Mouse (Mus musculus) heart, postnatal 0 days (tissue): Measurements from ENCODE around the gene Yes1. TPM values are rescaled to one million over a fixed set of nuclear protein-coding genes. Genes with fewer than 3 reads are reported as not detected.
"Not testable (repeated sequence)": the region's sequence is repeated elsewhere in the genome, so short reads cannot be mapped to it uniquely, and the experiment has no call there.

Source experiments
- ATAC-seq: fragments of 200-750 bp; cut with Nextera tagmentation; 2 replicates; pipeline ENCODE4 v1.8.0; 2017; ENCODE audit warnings: low read depth, moderate number of reproducible peaks, moderate library complexity; ENCODE audit not compliant: insufficient read depth
- DNase-seq: peaks from one replicate; pipeline ENCODE4 v3.0.0-alpha.2; 2016; ENCODE audit warnings: low spot score
- H3K27ac ChIP-seq: fragments of 300-500 bp; sonication (generic); 2 replicates; pipeline ENCODE4 v1.5.1; 2014; ENCODE audit warnings: low read depth, mild to moderate bottlenecking
- H3K27me3 ChIP-seq: fragments of 300-500 bp; sonication (generic); 2 replicates; pipeline ENCODE4 v1.6.1; 2014; ENCODE audit warnings: low read length, mixed read lengths; ENCODE audit not compliant: control insufficient read depth, insufficient read depth
- H3K36me3 ChIP-seq: fragments of 300-500 bp; sonication (generic); replicated peaks from 2 replicates; pipeline ENCODE4 v1.6.1; 2014; ENCODE audit warnings: low read length, mixed read lengths; ENCODE audit not compliant: control insufficient read depth, insufficient read depth
- H3K4me1 ChIP-seq: fragments of 300-500 bp; sonication (generic); 2 replicates; pipeline ENCODE4 v1.6.1; 2014; ENCODE audit warnings: antibody characterized with exemption; ENCODE audit not compliant: control insufficient read depth, insufficient read depth
- H3K4me2 ChIP-seq: fragments of 300-500 bp; sonication (generic); 2 replicates; pipeline ENCODE4 v1.6.1; 2014; ENCODE audit warnings: low read depth, mild to moderate bottlenecking, low read length, moderate library complexity
- H3K4me3 ChIP-seq: fragments of 300-500 bp; sonication (generic); 2 replicates; pipeline ENCODE4 v1.5.1; 2014; ENCODE audit warnings: low read depth, low read length
- H3K9ac ChIP-seq: fragments of 300-500 bp; sonication (generic); replicated peaks from 2 replicates; pipeline ENCODE4 v1.6.1; 2014; ENCODE audit warnings: low read depth, low read length, mixed read lengths
- H3K9me3 ChIP-seq: fragments of 300-500 bp; sonication (generic); replicated peaks from 2 replicates; pipeline ENCODE4 v1.6.1; 2016; ENCODE audit warnings: low read length; ENCODE audit not compliant: control insufficient read depth
- CTCF ChIP-seq: IDR thresholded peaks from 2 replicates; pipeline ENCODE4 v1.5.1; 2016; ENCODE audit warnings: antibody characterized with exemption, control low read depth, low read depth
- EP300 ChIP-seq: IDR thresholded peaks from 2 replicates; pipeline ENCODE4 v1.6.1; 2016; ENCODE audit warnings: antibody characterized with exemption, low read depth
- WGBS: fragments of 180-500 bp; shearing (Covaris S2); extraction: QIAGEN DNeasy Blood & Tissue Kit; methylation state at CpG from one replicate; pipeline ENCODE4 v1.1.7; 2014; 5-methylcytosine and 5-hydroxymethylcytosine counted together
- polyA plus RNA-seq: library from polyadenylated mRNA; unstranded; fragments of >200 nt; fragmentation: Nextera tagmentation; extraction: Ambion mirVana; gene quantifications from 2 replicates; pipeline ENCODE4 v1.2.1, GENCODE M21; 2015
- total RNA-seq: library from RNA; depleted of rRNA; stranded (reverse); fragments of >200 nt; gene quantifications from 2 replicates; pipeline ENCODE4 v1.2.3, GENCODE M21; 2014; ENCODE audit warnings: low replicate concordance; rRNA removed

Yes1 gene
- total and polyA plus RNA-seq, 2 experiments from 2014 or later: 19.0 to 24.5 TPM

GRCm38 (mm10) chr5:32728300-32728699 is 117.3 kb downstream of the Yes1 start:
- no peak overlapping the region for H3K4me2 ChIP-seq
- H3K4me1 ChIP-seq: no peaks in the 10 kb centered on the region
- H3K9ac ChIP-seq: no peak overlapping the region
- no peak overlapping the region for H3K27ac ChIP-seq
- ATAC-seq: no peak
- no peak for DNase-seq
- no peaks in the 10 kb centered on the region for H3K9me3 ChIP-seq
- TF ChIP-seq CTCF (no peak), EP300 (no peak)
- H3K27me3 ChIP-seq: no peaks in the 10 kb centered on the region
- WGBS: 62% methylated on average over 7 of the region's 7 CpGs
- no peak overlapping the region for H3K4me3 ChIP-seq
- no peaks in the 10 kb centered on the region for H3K36me3 ChIP-seq

- no peak overlapping the region for H3K9ac ChIP-seq
- no peak overlapping the region for H3K4me3 ChIP-seq
- TF ChIP-seq CTCF: no peak
- TF ChIP-seq EP300: no peak
- no peak overlapping the region for H3K27ac ChIP-seq
- no peaks in the 10 kb centered on the region for H3K27me3 ChIP-seq
- H3K4me2 ChIP-seq: no peak overlapping the region
- WGBS: 75% methylated on average over 8 of the region's 8 CpGs
- H3K9me3 ChIP-seq: no peaks in the 10 kb centered on the region
- no peaks in the 10 kb centered on the region for H3K36me3 ChIP-seq
- H3K4me1 ChIP-seq: no peaks in the 10 kb centered on the region
- ATAC-seq: peak; percentile 24; the same call in 1 of the 2 replicates
- no peak for DNase-seq
Observed at GRCm38 (mm10) chr5:32728851-32729250, 117.9 kb downstream of the Yes1 start.

- H3K4me1 ChIP-seq, H3K27ac ChIP-seq, H3K9me3 ChIP-seq, H3K9ac ChIP-seq, H3K4me2 ChIP-seq, DNase-seq, H3K27me3 ChIP-seq, H3K36me3 ChIP-seq, H3K4me3 ChIP-seq: not testable (repeated sequence)
- WGBS: 92% methylated on average over 6 of the region's 6 CpGs
- ATAC-seq: peak; percentile 44; the same call in 1 of the 2 replicates
Observed at GRCm38 (mm10) chr5:32733892-32734291, 122.9 kb downstream of the Yes1 start.

GRCm38 (mm10) chr5:32735779-32736178 is 124.8 kb downstream of the Yes1 start:
- no peaks in the 10 kb centered on the region for H3K4me1 ChIP-seq
- no peak overlapping the region for H3K4me2 ChIP-seq
- 0 out of 2 replicates have a peak, but pooled peaks cover 7% of the 10 kb centered on the region for H3K36me3 ChIP-seq
- H3K9ac ChIP-seq: no peak overlapping the region
- TF ChIP-seq CTCF: no peak
- no peak for TF ChIP-seq EP300
- no peaks in the 10 kb centered on the region for H3K27me3 ChIP-seq
- no peak overlapping the region for H3K4me3 ChIP-seq
- no peak overlapping the region for H3K27ac ChIP-seq
- H3K9me3 ChIP-seq: no peaks in the 10 kb centered on the region
- 86% methylated on average over 6 of the region's 6 CpGs for WGBS
- ATAC-seq (no peak), DNase-seq (no peak)

Other genes starting within 250 kb of the Yes1 start
- 155 and 171 TPM in 2 replicates for gene Ppp1cb, start 152.3 kb upstream of the Yes1 start, total RNA-seq
- 278 and 287 TPM in 2 replicates for gene Ppp1cb, start 152.3 kb upstream of the Yes1 start, polyA plus RNA-seq
- 63.9 and 66.6 TPM in 2 replicates for gene Pisd, start 174.5 kb downstream of the Yes1 start, total RNA-seq
- gene Pisd, start 174.5 kb downstream of the Yes1 start, polyA plus RNA-seq: 41.0 and 44.2 TPM in 2 replicates
- gene Gm20671, start 215.9 kb downstream of the Yes1 start, total RNA-seq: 0.88 and 14.7 TPM in 2 replicates
- gene Gm20671, start 215.9 kb downstream of the Yes1 start, polyA plus RNA-seq: not detected in 2 replicates
- gene Prr14l, start 243.1 kb downstream of the Yes1 start, total RNA-seq: 15.5 and 18.7 TPM in 2 replicates
- 5.4 and 6.1 TPM in 2 replicates for gene Prr14l, start 243.1 kb downstream of the Yes1 start, polyA plus RNA-seq